Mouse (Mus musculus) CD4-positive, CD25-positive, alpha-beta regulatory T cell (primary cell): ENCODE measurements around the gene Trim24. TPM values are rescaled to one million over a fixed set of nuclear protein-coding genes. Genes with fewer than 3 reads are reported as not detected.

Experiments
- polyA plus RNA-seq: library from polyadenylated mRNA; unstranded; fragments of 100-300 nt; shearing (Covaris generic); gene quantifications from one replicate; pipeline ENCODE4 v1.2.1, GENCODE M21; 2017

Gene Trim24
- 22.4 TPM for polyA plus RNA-seq

GRCm38 (mm10) chr6:37870245-37871136 is at the start of gene Trim24:
Gene Trim24 (plus strand): TSS chr6:37870811.

Other genes starting within 250 kb of the Trim24 start
- 0.13 TPM for gene Svopl, start 176.2 kb downstream of the Trim24 start, polyA plus RNA-seq
- gene Tmem213, start 238.4 kb downstream of the Trim24 start, polyA plus RNA-seq = not detected